Mouse (Mus musculus) heart, embryonic 13.5 days (tissue): ENCODE measurements around the gene Smg1. TPM values are rescaled to one million over a fixed set of nuclear protein-coding genes. Genes with fewer than 3 reads are reported as not detected.

Experiments used
- ATAC-seq: fragments of 200-750 bp; cut with Nextera tagmentation; 2 replicates; pipeline ENCODE4 v1.8.0; 2017; ENCODE audit warnings: moderate TSS enrichment; ENCODE audit not compliant: insufficient number of reproducible peaks, low FRiP score, low TSS enrichment; ENCODE audit errors: extremely low read depth
- H3K27ac ChIP-seq: fragments of 300-500 bp; sonication (generic); replicated peaks from 2 replicates; pipeline ENCODE4 v1.5.1; 2015; ENCODE audit warnings: moderate library complexity, mild to moderate bottlenecking, inconsistent platforms
- H3K27me3 ChIP-seq: fragments of 300-500 bp; sonication (generic); replicated peaks from 2 replicates; pipeline ENCODE4 v1.6.1; 2015; ENCODE audit warnings: mild to moderate bottlenecking, inconsistent platforms
- H3K36me3 ChIP-seq: fragments of 300-500 bp; sonication (generic); 2 replicates; pipeline ENCODE4 v1.6.1; 2015; ENCODE audit warnings: mild to moderate bottlenecking, inconsistent platforms
- H3K4me1 ChIP-seq: fragments of 300-500 bp; sonication (generic); 2 replicates; pipeline ENCODE4 v1.6.1; 2015; ENCODE audit warnings: inconsistent platforms
- H3K4me2 ChIP-seq: fragments of 300-500 bp; sonication (generic); 2 replicates; pipeline ENCODE4 v1.6.1; 2015; ENCODE audit warnings: inconsistent platforms, mild to moderate bottlenecking, moderate library complexity
- H3K4me3 ChIP-seq: fragments of 300-500 bp; sonication (generic); 2 replicates; pipeline ENCODE4 v1.5.1; 2015; ENCODE audit warnings: moderate library complexity, mild to moderate bottlenecking, inconsistent platforms
- H3K9ac ChIP-seq: fragments of 300-500 bp; sonication (generic); 2 replicates; pipeline ENCODE4 v1.6.1; 2015; ENCODE audit warnings: inconsistent platforms, mild to moderate bottlenecking, moderate library complexity
- H3K9me3 ChIP-seq: fragments of 300-500 bp; sonication (generic); 2 replicates; pipeline ENCODE4 v1.6.1; 2016; ENCODE audit warnings: inconsistent platforms
- WGBS: fragments of 180-500 bp; shearing (Covaris S2); methylation state at CpG from one replicate; pipeline ENCODE4 v1.1.7; 2015; ENCODE audit warnings: mixed read lengths; 5-methylcytosine and 5-hydroxymethylcytosine counted together
- polyA plus RNA-seq: library from polyadenylated mRNA; unstranded; fragments of >200 nt; fragmentation: Nextera tagmentation; extraction: Ambion mirVana; gene quantifications from 2 replicates; pipeline ENCODE4 v1.2.1, GENCODE M21; 2015

Smg1 gene
- 9.3 and 10.1 TPM in 2 replicates for polyA plus RNA-seq

GRCm38 (mm10) chr7:118243453-118244385, at the start of gene Smg1:
TSS of gene Smg1 (minus strand) at chr7:118243670.
- ATAC-seq, result peak; percentile 96
- Histone ChIP-seq H3K4me2 (peak within 1 kb of the TSS; percentile 80), H3K36me3 (no peaks in the 10 kb centered on the region), H3K9me3 (no peaks in the 10 kb centered on the region), H3K4me1 (peaks cover 33% of the 10 kb centered on the region), H3K27ac (peak within 1 kb of the TSS; percentile 98), H3K9ac (peak within 1 kb of the TSS; percentile 99), H3K4me3 (peak within 1 kb of the TSS; percentile 87), H3K27me3 (no peaks in the 10 kb centered on the region)
- WGBS, result 2% methylated on average over 78 of the region's 79 CpGs

- ATAC-seq, result no peak
- no peak overlapping the region for H3K4me2 ChIP-seq
- no peak overlapping the region for H3K9ac ChIP-seq
- WGBS, result 67% methylated on average over 2 of the region's 2 CpGs
- H3K27ac ChIP-seq, result no peak overlapping the region
- H3K9me3 ChIP-seq, result no peaks in the 10 kb centered on the region; the same call in 1 of the 2 replicates
- H3K4me1 ChIP-seq, result no peaks in the 10 kb centered on the region
- H3K36me3 ChIP-seq, result no peaks in the 10 kb centered on the region
- no peaks in the 10 kb centered on the region for H3K27me3 ChIP-seq
- H3K4me3 ChIP-seq, result no peak overlapping the region
Observed at GRCm38 (mm10) chr7:118283186-118283585, 39.7 kb upstream of the Smg1 start.

DNA sequence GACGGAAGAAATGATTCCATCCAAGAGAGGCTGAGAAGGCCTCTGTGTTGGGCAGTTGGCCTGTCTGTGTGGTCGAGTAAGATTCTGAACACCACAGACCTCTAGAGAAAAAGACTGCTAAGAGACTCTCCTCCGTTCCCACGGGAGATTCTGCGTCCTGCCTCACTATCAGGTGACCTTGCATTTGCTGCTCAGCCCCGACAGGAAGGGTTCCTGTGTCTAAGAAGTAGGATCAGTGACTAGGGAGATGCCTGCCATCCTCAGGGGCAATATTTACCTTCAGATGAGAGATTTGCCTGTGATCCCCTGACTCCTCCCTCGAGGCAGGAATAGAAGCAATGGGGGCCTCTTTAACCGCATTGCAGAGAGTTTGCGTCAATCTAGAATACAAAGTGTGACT, 39.1 kb upstream of the Smg1 start:
- ATAC-seq, result no peak
- no peak overlapping the region for H3K4me2 ChIP-seq
- H3K27ac ChIP-seq, result no peak overlapping the region
- 60% methylated on average over 9 of the region's 9 CpGs for WGBS
- H3K4me3 ChIP-seq, result no peak overlapping the region
- no peaks in the 10 kb centered on the region for H3K36me3 ChIP-seq
- H3K9me3 ChIP-seq, result no peaks in the 10 kb centered on the region; the same call in 1 of the 2 replicates
- no peak overlapping the region for H3K9ac ChIP-seq
- no peaks in the 10 kb centered on the region for H3K27me3 ChIP-seq
- no peaks in the 10 kb centered on the region for H3K4me1 ChIP-seq

DNA sequence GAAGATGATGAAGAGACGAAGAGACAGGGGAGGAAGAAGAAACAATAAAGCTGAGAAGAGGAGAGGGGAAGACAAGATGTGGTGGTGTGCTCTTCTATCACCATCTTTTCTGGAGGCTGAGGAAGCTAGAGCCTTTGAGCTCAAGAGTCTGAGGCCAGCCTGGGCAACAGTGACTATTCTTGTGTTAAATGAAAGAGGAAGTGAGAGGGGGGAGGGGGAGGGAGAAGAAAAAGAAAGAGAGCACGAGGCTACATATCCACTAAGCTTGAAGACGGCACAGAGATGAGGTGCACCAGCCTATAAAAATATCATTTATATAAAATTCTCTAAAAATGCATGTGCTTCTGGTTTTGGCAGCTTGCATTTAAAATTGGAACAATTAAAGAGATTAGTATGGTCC, 36.1 kb upstream of the Smg1 start:
- Histone ChIP-seq H3K4me2 (no peak overlapping the region), H3K27ac (no peak overlapping the region), H3K36me3 (no peaks in the 10 kb centered on the region), H3K9ac (no peak overlapping the region), H3K4me1 (no peaks in the 10 kb centered on the region), H3K4me3 (no peak overlapping the region), H3K9me3 (no peaks in the 10 kb centered on the region), H3K27me3 (no peaks in the 10 kb centered on the region)
- ATAC-seq, result no peak
- WGBS, result 49% methylated on average over 3 of the region's 3 CpGs

DNA sequence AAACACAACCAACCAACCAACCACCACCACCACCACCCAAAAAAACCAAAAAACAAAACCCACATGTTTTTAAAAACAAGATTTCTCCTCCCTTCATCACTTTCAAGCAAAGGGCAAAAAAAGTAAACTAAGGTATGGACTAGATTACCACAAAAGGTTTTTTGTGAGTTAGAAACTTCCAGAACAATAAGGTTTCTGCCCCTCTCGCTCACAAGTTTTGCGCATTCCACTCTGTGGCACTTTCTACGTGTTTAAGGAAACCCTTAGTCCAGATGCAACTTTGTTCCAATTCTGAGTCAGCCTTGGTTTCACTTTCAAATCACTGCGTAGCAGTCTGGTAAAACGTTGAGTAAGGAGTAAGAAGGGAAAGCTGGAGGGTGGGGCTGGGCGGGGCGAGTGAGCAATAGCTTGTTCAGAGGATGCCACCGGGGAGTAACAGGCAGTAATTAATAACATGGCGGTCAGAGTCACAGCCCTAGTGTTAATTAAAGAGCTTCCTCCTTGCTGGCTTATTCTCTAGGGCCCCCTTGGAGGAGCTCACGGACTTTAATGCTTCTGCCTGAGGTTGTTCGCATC, 34.0 kb upstream of the Smg1 start:
- no peaks in the 10 kb centered on the region for H3K27me3 ChIP-seq
- H3K4me3 ChIP-seq, result no peak overlapping the region
- H3K9ac ChIP-seq, result no peak overlapping the region
- WGBS, result 79% methylated on average over 11 of the region's 11 CpGs
- no peak overlapping the region for H3K27ac ChIP-seq
- ATAC-seq, result no peak
- H3K36me3 ChIP-seq, result no peaks in the 10 kb centered on the region
- H3K9me3 ChIP-seq, result no peaks in the 10 kb centered on the region
- H3K4me1 ChIP-seq, result no peaks in the 10 kb centered on the region
- H3K4me2 ChIP-seq, result no peak overlapping the region

- no peaks in the 10 kb centered on the region for H3K36me3 ChIP-seq
- H3K9ac ChIP-seq, result no peak overlapping the region
- H3K9me3 ChIP-seq, result no peaks in the 10 kb centered on the region
- H3K4me3 ChIP-seq, result no peak overlapping the region
- H3K4me1 ChIP-seq, result no peaks in the 10 kb centered on the region
- H3K27ac ChIP-seq, result no peak overlapping the region
- ATAC-seq, result no peak
- WGBS, result 73% methylated on average over 15 of the region's 15 CpGs
- no peaks in the 10 kb centered on the region for H3K27me3 ChIP-seq
- H3K4me2 ChIP-seq, result no peak overlapping the region
Observed at GRCm38 (mm10) chr7:118276684-118277334, 33.3 kb upstream of the Smg1 start.

- 72% methylated on average over 6 of the region's 6 CpGs for WGBS
- ATAC-seq, result no peak
- Histone ChIP-seq H3K9me3 (no peaks in the 10 kb centered on the region), H3K36me3 (no peaks in the 10 kb centered on the region), H3K4me3 (no peak overlapping the region), H3K27me3 (no peaks in the 10 kb centered on the region), H3K4me2 (no peak overlapping the region), H3K4me1 (no peaks in the 10 kb centered on the region), H3K27ac (no peak overlapping the region), H3K9ac (no peak overlapping the region)
Observed at GRCm38 (mm10) chr7:118275265-118275664, 31.8 kb upstream of the Smg1 start.

DNA sequence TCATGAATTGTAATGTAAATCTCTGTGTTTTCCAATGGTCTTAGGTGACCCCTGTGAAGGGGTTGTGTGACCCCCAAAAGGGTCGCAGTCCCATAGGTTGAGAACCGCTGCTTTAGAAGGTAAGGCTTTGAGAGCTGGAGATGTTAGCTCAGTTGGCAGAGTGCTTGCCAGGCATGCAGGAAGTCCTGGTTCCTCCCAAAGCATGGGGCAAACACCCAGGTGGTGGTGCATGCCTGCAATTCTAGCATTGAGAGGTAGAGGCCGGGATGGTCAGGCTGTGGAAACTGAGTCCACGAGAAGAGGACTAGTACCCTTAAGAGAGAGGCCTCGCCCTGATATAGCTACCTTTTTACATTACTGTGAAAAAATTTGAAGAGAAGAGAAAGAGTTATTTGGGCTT, 31.4 kb upstream of the Smg1 start:
- Histone ChIP-seq H3K4me1 (no peaks in the 10 kb centered on the region), H3K36me3 (no peaks in the 10 kb centered on the region), H3K9ac (no peak overlapping the region), H3K4me3 (no peak overlapping the region), H3K27ac (no peak overlapping the region), H3K4me2 (no peak overlapping the region), H3K27me3 (no peaks in the 10 kb centered on the region), H3K9me3 (no peaks in the 10 kb centered on the region)
- WGBS, result 81% methylated on average over 5 of the region's 5 CpGs
- no peak for ATAC-seq

DNA sequence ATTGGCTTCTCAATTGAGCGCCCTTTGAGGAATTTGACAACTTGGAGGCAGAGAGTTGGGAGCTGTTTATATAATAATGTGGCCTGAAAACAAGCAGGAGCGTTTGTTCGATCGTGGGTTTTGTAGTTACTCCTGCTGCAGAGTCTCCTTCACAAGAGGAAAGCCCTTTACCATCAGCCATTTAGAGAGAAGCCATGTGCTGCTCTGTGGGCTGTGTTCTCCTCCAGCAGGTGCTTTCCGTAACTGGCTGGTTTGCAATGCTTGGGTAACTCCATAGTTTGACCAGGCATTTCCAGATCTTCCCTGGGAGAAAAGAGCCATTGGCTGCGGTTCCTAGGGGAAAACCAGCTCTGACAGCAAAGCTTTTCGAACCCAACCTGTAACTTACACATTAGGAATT, 30.7 kb upstream of the Smg1 start:
- no peak overlapping the region for H3K4me3 ChIP-seq
- WGBS, result 79% methylated on average over 7 of the region's 7 CpGs
- no peak overlapping the region for H3K4me2 ChIP-seq
- no peak overlapping the region for H3K9ac ChIP-seq
- no peaks in the 10 kb centered on the region for H3K27me3 ChIP-seq
- no peaks in the 10 kb centered on the region for H3K4me1 ChIP-seq
- no peaks in the 10 kb centered on the region for H3K36me3 ChIP-seq
- H3K9me3 ChIP-seq, result no peaks in the 10 kb centered on the region
- no peak for ATAC-seq
- H3K27ac ChIP-seq, result no peak overlapping the region

- ATAC-seq, result no peak
- Histone ChIP-seq H3K27ac (no peak overlapping the region), H3K4me2 (no peak overlapping the region), H3K27me3 (no peaks in the 10 kb centered on the region), H3K9me3 (no peaks in the 10 kb centered on the region), H3K4me1 (no peaks in the 10 kb centered on the region), H3K4me3 (no peak overlapping the region), H3K36me3 (no peaks in the 10 kb centered on the region), H3K9ac (no peak overlapping the region)
- 68% methylated on average over 6 of the region's 6 CpGs for WGBS
Observed at GRCm38 (mm10) chr7:118266099-118266498, 22.6 kb upstream of the Smg1 start.

DNA sequence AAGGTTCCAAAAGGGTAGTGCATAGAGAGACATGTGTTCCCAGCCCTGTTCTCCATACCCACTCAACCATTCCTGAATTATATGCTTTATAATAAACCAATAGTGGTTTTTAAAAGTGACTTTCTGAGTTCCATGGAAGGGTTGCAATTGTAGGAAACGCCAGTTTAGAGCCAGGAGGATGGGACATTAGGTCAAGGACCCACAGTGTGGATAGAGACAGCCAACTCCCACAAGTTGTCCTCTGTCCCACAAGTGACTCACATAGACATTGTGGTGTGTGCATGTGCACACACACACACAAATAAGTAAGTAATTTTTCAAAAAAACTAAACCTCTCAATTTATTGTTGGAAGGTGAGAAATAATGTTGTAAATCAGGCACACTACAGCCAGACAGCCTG, 20.1 kb upstream of the Smg1 start:
- Histone ChIP-seq H3K27ac (no peak overlapping the region), H3K4me1 (no peaks in the 10 kb centered on the region), H3K36me3 (no peaks in the 10 kb centered on the region), H3K4me2 (no peak overlapping the region), H3K4me3 (no peak overlapping the region), H3K9ac (no peak overlapping the region), H3K27me3 (no peaks in the 10 kb centered on the region), H3K9me3 (no peaks in the 10 kb centered on the region)
- no peak for ATAC-seq
- 63% methylated on average over 1 of the region's 1 CpGs for WGBS
